Mouse (Mus musculus): ENCODE results near the gene Spice1.

The Spice1 gene

GRCm38 (mm10) chr16:44347071-44347901 is at the start of gene Spice1:
Spice1 (plus strand) TSS chr16:44347121.
- peak; percentile 97 for DNase-seq

DNA sequence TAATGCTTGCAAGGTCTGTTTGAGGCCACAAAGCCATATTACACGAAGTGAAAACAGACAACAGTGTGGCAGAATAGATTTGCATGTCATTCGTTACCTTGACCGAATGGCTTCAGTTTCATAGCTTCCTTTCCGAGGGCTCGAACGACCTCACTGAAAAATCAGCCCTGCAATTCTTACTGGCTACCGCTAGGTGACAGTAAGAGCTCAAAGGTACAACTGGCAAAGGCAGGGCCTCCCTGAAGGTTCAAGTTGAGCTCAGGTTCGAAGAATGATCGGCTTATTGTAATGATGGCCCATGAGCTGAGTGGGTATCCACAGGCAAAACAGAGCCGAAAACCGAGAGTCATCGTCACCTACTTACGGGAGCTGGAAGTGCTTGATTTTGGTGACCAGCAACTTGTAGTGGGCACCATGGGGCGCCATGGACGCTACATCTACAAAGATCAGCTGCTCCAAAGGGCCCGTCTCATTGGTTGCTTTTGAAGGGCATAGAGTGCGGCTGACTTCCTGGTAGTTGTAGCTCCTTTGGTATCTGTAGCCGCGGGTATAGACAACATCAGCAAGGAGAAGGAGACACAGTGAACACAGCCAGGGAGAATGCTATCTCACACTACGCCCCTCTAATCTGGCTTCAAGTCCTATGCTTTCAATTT is 47.4 kb upstream of the Spice1 start:
- DNase-seq, result peak; percentile 22

DNA sequence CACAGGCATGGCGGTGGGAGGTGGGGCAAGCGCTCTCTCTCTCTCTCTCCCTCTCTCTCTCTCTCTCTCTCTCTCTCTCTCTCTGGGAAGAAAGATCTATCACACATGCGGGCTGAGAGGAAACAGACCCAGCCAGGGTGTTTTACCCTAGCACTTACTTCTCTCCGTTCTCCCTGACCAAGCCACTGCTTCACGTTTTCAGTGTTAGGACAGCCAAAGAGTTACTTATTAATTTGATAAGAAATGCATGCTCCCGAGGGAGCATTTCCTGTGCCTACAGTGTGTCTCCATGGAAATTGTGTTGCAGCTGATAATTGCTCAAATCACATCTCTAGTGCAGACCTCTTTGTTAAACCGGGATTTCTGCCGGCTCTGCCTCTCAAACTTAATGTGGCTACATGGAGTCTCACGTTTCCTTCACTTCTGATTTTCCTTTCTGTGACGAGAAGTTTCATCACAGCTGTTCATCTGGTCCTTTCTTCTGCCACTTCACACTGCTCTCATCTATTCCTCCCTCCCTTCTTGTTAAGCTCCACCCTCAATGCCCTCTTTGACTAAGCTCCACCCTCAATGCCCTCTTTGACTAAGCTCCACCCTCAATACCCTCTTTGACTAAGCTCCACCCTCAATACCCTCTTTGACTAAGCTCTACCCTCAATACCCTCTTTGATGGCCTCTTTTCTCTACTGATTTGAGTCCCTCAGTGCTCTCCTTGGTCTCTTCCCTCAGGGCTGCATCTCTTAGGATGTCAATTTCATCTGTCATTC is 44.6 kb upstream of the Spice1 start:
- DNase-seq, result no peak

- DNase-seq, result no peak
These were observed 43.1 kb upstream of the Spice1 start for GRCm38 (mm10) chr16:44303822-44304221.

GRCm38 (mm10) chr16:44305606-44306005 is 41.3 kb upstream of the Spice1 start:
- DNase-seq, result no peak

DNA sequence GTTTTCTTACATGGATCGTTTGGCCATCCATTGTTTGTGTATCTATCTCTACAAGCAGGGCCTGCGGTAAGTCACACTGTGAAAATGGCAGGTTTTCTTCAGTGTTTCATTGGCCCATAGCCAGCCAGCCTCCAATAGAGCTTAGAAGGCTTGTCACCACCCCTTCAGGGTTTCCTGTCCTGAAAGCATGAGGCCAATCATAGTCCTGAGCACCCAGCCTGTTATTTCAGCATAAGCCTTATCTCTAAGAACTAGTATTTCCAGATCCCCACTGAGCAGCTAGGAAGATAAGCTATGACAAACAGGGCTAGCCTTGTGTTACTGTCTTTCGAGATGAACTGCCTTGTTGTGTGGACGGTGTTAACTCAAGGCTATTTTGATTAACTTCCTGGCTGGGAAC is 33.5 kb upstream of the Spice1 start:
- DNase-seq, result no peak

GRCm38 (mm10) chr16:44316350-44316749 is 30.6 kb upstream of the Spice1 start:
- DNase-seq, result no peak

- DNase-seq, result no peak
These were observed 26.7 kb upstream of the Spice1 start for GRCm38 (mm10) chr16:44320232-44320631.

DNA sequence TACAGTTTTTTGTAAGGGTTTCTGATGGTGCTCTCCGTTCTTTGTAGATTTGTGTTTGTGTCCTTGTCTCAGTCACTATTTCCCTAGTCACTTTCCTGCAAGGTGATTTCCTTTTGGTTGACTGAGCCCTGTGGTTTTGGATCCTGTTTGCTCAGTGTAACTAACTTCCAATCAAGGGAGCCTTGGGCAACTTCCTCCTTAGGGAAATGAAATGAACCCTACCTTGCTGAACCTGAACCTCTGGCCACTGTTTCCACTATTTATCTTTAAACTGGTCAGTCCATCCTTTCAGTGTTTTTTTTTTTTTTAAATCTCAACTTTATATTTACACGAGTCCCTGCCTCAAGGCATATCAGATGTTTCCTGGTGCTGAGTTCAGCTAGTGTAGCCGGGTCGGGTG is 18.3 kb upstream of the Spice1 start:
- peak; percentile 44 for DNase-seq

- no peak for DNase-seq
These were observed 16.3 kb upstream of the Spice1 start for GRCm38 (mm10) chr16:44330657-44331056.

DNA sequence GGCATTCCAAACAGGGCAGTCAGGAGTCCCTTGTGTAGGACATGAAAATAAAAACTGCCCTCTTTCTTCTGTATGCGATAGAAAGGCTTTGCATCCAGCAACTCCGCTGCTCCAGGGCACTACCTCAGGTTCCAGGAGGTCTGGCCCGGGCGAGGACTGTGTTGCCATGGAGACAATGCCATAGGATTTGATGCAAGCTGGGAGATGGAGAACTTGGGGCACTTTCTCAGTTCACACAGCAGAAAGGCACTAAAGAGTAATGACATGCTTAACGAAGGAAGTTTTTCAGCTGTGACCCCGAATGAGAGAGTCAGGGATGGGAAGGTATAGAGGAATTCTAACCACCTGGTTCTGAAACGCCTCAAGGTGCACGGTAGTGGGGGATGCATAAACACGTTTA is 15.8 kb upstream of the Spice1 start:
- no peak for DNase-seq

DNA sequence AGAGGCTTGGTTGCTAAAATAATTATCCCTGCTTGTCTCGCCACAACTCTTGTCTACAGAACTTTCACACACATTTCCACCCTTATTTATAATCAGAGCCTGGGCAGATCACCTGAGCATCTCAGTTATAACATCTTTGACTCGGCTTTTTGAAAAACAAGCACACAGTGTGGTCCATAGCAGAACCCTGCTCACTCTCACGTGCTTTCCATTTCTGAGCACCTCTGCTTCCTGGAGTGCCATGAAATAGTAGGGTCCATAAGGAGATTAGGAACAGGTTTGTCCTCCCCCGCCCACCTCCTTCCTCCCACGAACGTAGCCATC is 15.3 kb upstream of the Spice1 start:
- DNase-seq, result no peak

DNA sequence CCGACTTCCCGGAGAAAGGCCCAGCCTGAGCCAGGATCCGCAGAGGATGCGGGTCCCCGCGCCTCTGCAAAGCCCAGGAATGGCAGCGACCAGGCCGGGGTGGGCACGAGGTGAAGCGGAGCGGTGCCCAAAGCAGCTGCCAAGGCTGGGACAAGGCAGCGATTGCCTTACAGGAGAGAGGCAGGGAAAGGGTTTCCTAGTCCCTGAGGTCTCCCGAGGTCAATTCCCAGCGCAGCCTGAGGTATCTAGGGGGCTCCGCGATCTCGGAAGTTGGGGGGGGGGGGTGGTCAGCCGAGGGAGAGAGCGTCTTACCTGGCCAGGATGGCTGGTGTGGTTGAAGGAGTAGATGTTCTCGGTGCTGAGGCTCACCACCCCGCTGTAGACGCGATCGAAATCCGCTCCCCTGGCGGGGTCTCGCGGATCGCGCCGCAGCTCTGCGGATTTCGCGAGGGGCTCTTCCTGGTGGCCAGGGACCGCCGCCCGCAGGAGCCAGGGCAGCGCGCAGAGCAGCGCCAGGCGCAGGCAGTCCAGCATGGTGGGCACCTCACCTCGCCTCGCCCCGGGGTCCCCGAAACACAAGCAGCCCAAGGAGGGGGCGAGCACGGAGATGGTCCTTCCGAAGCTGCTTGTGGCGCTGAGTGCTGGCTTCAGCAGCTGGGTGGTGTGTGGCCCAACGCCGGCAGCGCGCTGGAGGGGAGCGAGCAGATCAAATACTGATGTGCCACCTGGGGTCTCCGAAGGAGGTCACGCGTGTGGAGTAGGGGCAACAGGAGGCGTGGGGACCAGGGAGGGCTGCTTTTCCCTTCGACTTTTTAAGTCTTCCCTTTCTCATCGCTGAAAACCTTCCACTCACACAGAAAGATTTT is 14.7 kb upstream of the Spice1 start:
- no peak for DNase-seq

- peak; percentile 46 for DNase-seq
These were observed 14.0 kb upstream of the Spice1 start, which contains the start of gene Sidt1 for GRCm38 (mm10) chr16:44332861-44333284. Sidt1 (minus strand) TSS chr16:44333196.

- no peak for DNase-seq
These were observed 9.4 kb upstream of the Spice1 start for GRCm38 (mm10) chr16:44337541-44337940.

GRCm38 (mm10) chr16:44349801-44350397 is 3.0 kb downstream of the Spice1 start:
- no peak for DNase-seq

DNA sequence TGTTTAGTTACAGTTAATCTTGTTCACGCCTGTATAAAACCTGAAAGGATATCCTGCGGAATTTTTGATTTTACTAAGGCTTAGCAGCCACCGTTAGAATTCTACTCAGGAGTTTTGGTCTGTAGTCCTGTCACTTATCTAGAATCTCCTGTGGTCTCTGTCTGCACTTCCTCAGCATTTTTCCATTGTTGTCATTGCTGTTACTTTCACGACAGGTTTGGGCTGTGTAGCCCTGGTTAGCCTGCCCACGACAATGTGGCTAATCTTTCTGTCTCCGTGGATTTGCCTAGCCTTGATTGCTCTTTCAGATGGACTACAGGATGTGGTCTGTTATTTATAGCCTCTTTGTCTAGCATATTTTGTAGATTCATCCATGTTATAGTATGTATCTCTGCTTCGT is 9.4 kb downstream of the Spice1 start:
- no peak for DNase-seq

GRCm38 (mm10) chr16:44357571-44358268 is 10.8 kb downstream of the Spice1 start:
- peak; percentile 86 for DNase-seq

GRCm38 (mm10) chr16:44361921-44362890 is 15.3 kb downstream of the Spice1 start:
- peak; percentile 68 for DNase-seq

DNA sequence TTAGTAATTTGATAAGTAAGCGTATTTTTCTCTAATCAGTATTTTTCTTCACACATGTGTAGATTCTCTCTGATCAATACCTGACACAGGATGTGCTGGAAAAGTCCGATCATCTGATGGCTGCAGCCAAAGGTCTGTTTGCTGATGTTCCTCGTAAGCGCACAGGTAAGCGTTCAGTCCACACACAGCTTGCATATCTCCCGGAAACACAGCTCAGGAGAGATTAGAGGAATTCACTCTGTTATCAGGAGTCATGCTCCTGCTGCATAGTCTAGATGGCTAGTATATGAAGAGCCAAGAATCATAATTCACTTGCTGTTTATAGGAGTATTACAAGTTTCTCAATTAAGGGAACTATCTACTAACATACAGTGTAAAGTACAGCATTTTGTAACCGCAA is 18.6 kb downstream of the Spice1 start:
- DNase-seq, result no peak

Measured in lung, postnatal 36 days (tissue).